Mouse (Mus musculus) midbrain, embryonic 12.5 days (tissue): ENCODE data around the gene Wdsub1. TPM values are rescaled to one million over a fixed set of nuclear protein-coding genes. Genes with fewer than 3 reads are reported as not detected.

ENCODE experiments used
- ATAC-seq: fragments of 200-750 bp; cut with Nextera tagmentation; 2 replicates; pipeline ENCODE4 v1.8.0; 2017; ENCODE audit warnings: low read depth, moderate TSS enrichment, moderate library complexity; ENCODE audit not compliant: low FRiP score
- H3K27ac ChIP-seq: fragments of 300-500 bp; sonication (generic); replicated peaks from 2 replicates; pipeline ENCODE4 v1.5.1; 2016; ENCODE audit warnings: mild to moderate bottlenecking
- H3K27me3 ChIP-seq: fragments of 300-500 bp; sonication (generic); 2 replicates; pipeline ENCODE4 v1.6.1; 2016; ENCODE audit warnings: mild to moderate bottlenecking
- H3K36me3 ChIP-seq: fragments of 300-500 bp; sonication (generic); 2 replicates; pipeline ENCODE4 v1.6.1; 2016
- H3K4me1 ChIP-seq: fragments of 300-500 bp; sonication (generic); 2 replicates; pipeline ENCODE4 v1.6.1; 2016
- H3K4me2 ChIP-seq: fragments of 300-500 bp; sonication (generic); replicated peaks from 2 replicates; pipeline ENCODE4 v1.6.1; 2016; ENCODE audit warnings: mild to moderate bottlenecking, moderate library complexity
- H3K4me3 ChIP-seq: fragments of 300-500 bp; sonication (generic); 2 replicates; pipeline ENCODE4 v1.5.1; 2016; ENCODE audit warnings: mild to moderate bottlenecking
- H3K9ac ChIP-seq: fragments of 300-500 bp; sonication (generic); replicated peaks from 2 replicates; pipeline ENCODE4 v1.6.1; 2016; ENCODE audit warnings: mild to moderate bottlenecking, moderate library complexity
- H3K9me3 ChIP-seq: fragments of 300-500 bp; sonication (generic); 2 replicates; pipeline ENCODE4 v1.6.1; 2016; ENCODE audit warnings: mild to moderate bottlenecking
- WGBS: fragments of 180-500 bp; shearing (Covaris S2); methylation state at CpG from one replicate; pipeline ENCODE4 v1.1.7; 2016; 5-methylcytosine and 5-hydroxymethylcytosine counted together
- polyA plus RNA-seq: library from polyadenylated mRNA; unstranded; fragments of >200 nt; fragmentation: Nextera tagmentation; extraction: Ambion mirVana; gene quantifications from 2 replicates; pipeline ENCODE4 v1.2.1, GENCODE M21; 2016

The Wdsub1 gene
- polyA plus RNA-seq, 1 experiment from 2014 or later = 17.6 TPM

- Histone ChIP-seq H3K27ac (peak overlapping the region; percentile 54; the same call in 1 of the 2 replicates), H3K9ac (no peak overlapping the region), H3K4me3 (no peak overlapping the region), H3K9me3 (0 out of 2 replicates have a peak, but pooled peaks cover 2% of the 10 kb centered on the region), H3K36me3 (peaks cover 3% of the 10 kb centered on the region; the same call in 1 of the 2 replicates), H3K4me2 (no peak overlapping the region), H3K27me3 (no peaks in the 10 kb centered on the region), H3K4me1 (peaks cover 4% of the 10 kb centered on the region; the same call in 1 of the 2 replicates)
- ATAC-seq = 0 out of 2 replicates have a peak, but pooled peaks have one; percentile 41
- WGBS = 74% methylated on average over 9 of the region's 12 CpGs
Observed at GRCm38 (mm10) chr2:59841189-59841939, 41.0 kb downstream of the Wdsub1 start.

GRCm38 (mm10) chr2:59840191-59840590 lies 42.2 kb downstream of the Wdsub1 start:
- no peaks in the 10 kb centered on the region for H3K27me3 ChIP-seq
- peaks cover 4% of the 10 kb centered on the region; the same call in 1 of the 2 replicates for H3K4me1 ChIP-seq
- H3K4me3 ChIP-seq = no peak overlapping the region
- H3K4me2 ChIP-seq = no peak overlapping the region
- H3K9ac ChIP-seq = no peak overlapping the region
- 43% methylated on average over 4 of the region's 4 CpGs for WGBS
- H3K9me3 ChIP-seq = 0 out of 2 replicates have a peak, but pooled peaks cover 2% of the 10 kb centered on the region
- no peak overlapping the region for H3K27ac ChIP-seq
- peaks cover 3% of the 10 kb centered on the region; the same call in 1 of the 2 replicates for H3K36me3 ChIP-seq
- ATAC-seq = no peak; the same call in 1 of the 2 replicates

DNA sequence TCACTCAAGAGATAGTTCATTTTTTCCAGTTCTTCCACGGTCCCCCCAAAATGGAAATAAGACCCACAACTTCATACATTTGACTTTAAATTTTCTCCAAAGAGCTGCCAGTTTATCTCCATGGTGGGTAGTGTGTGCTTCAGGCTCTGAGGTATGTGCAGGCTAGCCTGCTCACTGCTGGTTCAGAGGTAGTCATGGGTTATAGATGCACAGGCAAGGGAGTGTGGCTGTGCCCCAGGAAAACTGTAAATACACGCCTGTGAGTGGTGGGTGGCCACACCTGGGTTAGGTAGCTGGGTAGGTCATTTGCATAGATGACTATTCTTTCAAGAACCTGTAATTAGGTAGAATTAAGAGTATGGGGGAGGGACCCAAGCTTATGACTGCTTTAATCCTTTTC lies 42.6 kb downstream of the Wdsub1 start:
- WGBS = 80% methylated on average over 2 of the region's 2 CpGs
- Histone ChIP-seq H3K27me3 (no peaks in the 10 kb centered on the region), H3K36me3 (peaks cover 3% of the 10 kb centered on the region; the same call in 1 of the 2 replicates), H3K4me3 (no peak overlapping the region), H3K9ac (no peak overlapping the region), H3K4me1 (peaks cover 4% of the 10 kb centered on the region; the same call in 1 of the 2 replicates), H3K9me3 (0 out of 2 replicates have a peak, but pooled peaks cover 2% of the 10 kb centered on the region), H3K27ac (no peak overlapping the region), H3K4me2 (no peak overlapping the region)
- no peak for ATAC-seq

DNA sequence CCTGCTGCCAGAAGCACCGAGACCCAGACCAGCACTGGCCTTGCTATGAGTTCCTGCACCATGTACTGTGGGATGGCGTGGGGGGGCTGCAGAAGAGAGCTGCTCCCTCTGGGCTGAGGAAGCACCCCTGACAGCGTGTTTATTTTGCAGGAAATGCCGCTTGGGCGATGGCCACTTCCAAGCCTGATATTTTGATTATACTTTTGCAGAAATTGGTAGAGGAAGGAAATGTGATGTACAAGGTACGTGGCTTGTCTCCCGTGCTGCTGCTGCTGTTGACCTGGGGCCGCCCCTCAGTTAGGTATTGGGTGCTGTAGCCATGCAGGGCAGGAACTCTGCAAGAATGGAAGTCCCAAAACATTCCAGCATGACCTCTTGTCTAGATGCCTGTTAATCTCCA lies 43.6 kb downstream of the Wdsub1 start:
- ATAC-seq = no peak
- Histone ChIP-seq H3K27me3 (no peaks in the 10 kb centered on the region), H3K27ac (0 out of 2 replicates have a peak overlapping the region, but pooled peaks have one; percentile 10), H3K4me1 (peaks cover 4% of the 10 kb centered on the region; the same call in 1 of the 2 replicates), H3K4me3 (no peak overlapping the region), H3K4me2 (no peak overlapping the region), H3K9ac (no peak overlapping the region), H3K9me3 (0 out of 2 replicates have a peak, but pooled peaks cover 2% of the 10 kb centered on the region), H3K36me3 (peaks cover 3% of the 10 kb centered on the region; the same call in 1 of the 2 replicates)
- WGBS = 89% methylated on average over 8 of the region's 8 CpGs

DNA sequence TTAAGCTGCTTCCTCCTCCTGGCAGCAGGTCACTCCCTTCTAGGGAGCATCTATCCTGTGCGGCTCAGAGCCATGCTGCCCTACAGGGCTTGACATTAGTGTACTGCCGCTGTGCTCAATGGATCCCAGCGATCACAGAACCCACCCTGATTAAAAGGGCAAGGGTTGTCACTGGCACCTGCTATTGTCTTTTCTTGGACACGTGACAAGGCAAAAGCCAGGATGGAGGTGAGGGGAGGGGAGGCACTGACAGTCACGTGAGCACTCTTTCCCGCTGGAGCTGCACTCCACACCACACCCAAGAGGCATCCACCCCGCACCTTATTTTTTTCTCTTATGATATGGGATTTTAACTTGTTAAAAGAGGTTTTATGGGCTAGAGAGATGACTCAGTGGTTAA lies 50.6 kb downstream of the Wdsub1 start:
- Histone ChIP-seq H3K4me2 (no peak overlapping the region), H3K36me3 (no peaks in the 10 kb centered on the region), H3K4me3 (no peak overlapping the region), H3K9me3 (no peaks in the 10 kb centered on the region), H3K27me3 (peaks cover 11% of the 10 kb centered on the region; the same call in 1 of the 2 replicates), H3K9ac (no peak overlapping the region), H3K27ac (no peak overlapping the region), H3K4me1 (peaks cover 29% of the 10 kb centered on the region)
- 74% methylated on average over 7 of the region's 7 CpGs for WGBS
- no peak for ATAC-seq

DNA sequence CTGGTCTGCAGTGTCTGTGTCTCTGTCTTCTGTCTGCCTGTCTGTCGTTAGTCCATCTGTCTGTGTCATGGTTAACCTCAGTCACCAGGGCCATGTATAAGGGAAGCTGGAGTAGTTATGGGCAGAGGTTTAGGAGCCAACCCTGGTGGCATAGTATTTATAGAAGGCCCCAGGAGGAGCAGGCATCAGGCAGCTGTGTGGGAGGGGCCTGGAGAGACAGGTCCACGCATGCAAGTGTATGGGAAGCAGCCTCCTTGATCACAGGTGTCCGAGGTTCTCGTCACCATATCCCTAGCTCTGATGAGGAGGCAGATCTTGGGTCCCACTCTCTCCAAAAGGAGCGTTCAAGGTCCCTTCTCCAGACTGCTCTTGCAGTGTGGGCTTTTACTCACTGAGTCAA lies 51.5 kb downstream of the Wdsub1 start:
- H3K27ac ChIP-seq = no peak overlapping the region
- no peak overlapping the region for H3K4me3 ChIP-seq
- no peak overlapping the region for H3K4me2 ChIP-seq
- no peak overlapping the region for H3K9ac ChIP-seq
- ATAC-seq = no peak
- 90% methylated on average over 5 of the region's 5 CpGs for WGBS
- H3K36me3 ChIP-seq = no peaks in the 10 kb centered on the region
- H3K4me1 ChIP-seq = peaks cover 29% of the 10 kb centered on the region
- H3K9me3 ChIP-seq = no peaks in the 10 kb centered on the region
- H3K27me3 ChIP-seq = peaks cover 11% of the 10 kb centered on the region; the same call in 1 of the 2 replicates

GRCm38 (mm10) chr2:59830151-59830550 lies 52.2 kb downstream of the Wdsub1 start:
- Histone ChIP-seq H3K27ac (no peak overlapping the region), H3K36me3 (no peaks in the 10 kb centered on the region)

GRCm38 (mm10) chr2:59829718-59830117 lies 52.7 kb downstream of the Wdsub1 start:
- Histone ChIP-seq H3K36me3 (no peaks in the 10 kb centered on the region), H3K4me2 (no peak overlapping the region), H3K27me3 (peaks cover 11% of the 10 kb centered on the region; the same call in 1 of the 2 replicates), H3K27ac (no peak overlapping the region), H3K4me3 (no peak overlapping the region), H3K9ac (no peak overlapping the region), H3K9me3 (no peaks in the 10 kb centered on the region), H3K4me1 (peaks cover 29% of the 10 kb centered on the region)
- peak; percentile 20; the same call in 1 of the 2 replicates for ATAC-seq
- 77% methylated on average over 7 of the region's 7 CpGs for WGBS

More at GRCm38 (mm10) chr2:59830151-59830550, 52.2 kb downstream of the Wdsub1 start:
- peaks cover 29% of the 10 kb centered on the region for H3K4me1 ChIP-seq
- H3K4me3 ChIP-seq = no peak overlapping the region
- H3K27me3 ChIP-seq = peaks cover 11% of the 10 kb centered on the region; the same call in 1 of the 2 replicates
- WGBS = 27% methylated on average over 9 of the region's 9 CpGs
- peak; percentile 42 for ATAC-seq
- H3K4me2 ChIP-seq = no peak overlapping the region
- no peaks in the 10 kb centered on the region for H3K9me3 ChIP-seq
- H3K9ac ChIP-seq = no peak overlapping the region

DNA sequence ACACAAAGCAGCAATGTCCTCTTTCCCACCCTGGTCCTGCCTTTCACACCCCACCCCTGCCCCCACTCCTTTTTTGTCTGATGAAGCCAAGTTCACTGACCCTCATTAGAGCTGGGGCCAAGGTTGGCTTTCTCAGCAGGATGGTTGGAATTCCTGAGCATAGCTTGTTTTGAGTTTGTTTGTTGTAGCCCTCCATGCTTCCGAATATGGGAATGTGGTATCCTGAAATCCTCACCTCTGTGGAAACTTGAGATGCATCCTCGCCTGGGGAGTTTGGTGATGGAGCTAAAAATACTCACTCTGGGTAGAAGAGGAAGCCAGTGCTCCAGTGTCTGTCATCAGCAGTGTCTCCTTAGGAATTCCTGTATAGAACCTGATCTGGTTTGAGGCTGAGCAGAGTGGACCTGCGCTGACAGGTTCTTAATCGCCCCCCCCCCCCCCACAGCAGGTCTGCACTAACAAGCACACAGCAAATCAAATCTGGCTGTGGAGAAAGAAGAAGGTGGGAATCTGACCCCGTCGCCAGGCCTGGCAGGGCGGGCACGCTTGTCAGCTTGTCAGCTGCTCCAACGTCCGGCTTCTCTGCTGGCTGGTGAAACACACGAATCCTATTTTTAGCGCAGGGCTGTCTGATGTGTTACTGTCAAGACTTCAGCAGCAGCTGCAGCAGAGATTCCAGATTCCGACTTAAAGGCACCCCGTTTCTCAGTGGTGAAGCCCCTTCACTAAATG lies 53.4 kb downstream of the Wdsub1 start:
- Histone ChIP-seq H3K36me3 (no peaks in the 10 kb centered on the region), H3K9me3 (no peaks in the 10 kb centered on the region), H3K4me2 (no peak overlapping the region)

DNA sequence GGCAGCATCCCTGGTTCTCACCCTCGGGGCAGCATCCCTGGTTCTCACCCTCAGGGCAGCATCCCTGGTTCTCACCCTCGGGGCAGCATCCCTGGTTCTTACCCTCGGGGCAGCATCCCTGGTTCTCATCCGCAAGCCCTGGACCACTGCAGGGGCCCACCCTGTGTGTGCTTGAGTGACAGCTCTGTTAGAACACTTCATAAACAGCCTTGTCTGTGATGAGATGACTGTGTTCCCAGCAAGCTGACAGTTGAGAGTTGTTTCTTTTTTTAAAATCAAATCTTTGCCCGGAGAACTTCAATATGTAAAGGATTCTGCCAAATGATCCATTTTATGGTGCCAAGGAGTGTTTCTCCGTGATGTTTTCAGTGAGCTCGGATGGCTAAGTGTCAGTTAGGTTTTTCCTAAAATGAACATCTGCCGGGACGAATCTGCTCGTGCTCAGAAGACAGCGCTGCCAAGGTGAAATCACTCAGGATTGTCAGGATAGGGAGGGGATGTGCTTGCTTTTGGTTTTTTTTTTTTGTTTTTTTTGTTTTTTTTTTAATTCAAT lies 54.2 kb downstream of the Wdsub1 start:
- Histone ChIP-seq H3K27ac (no peak overlapping the region), H3K27me3 (peaks cover 11% of the 10 kb centered on the region; the same call in 1 of the 2 replicates), H3K9ac (no peak overlapping the region), H3K4me1 (peaks cover 31% of the 10 kb centered on the region), H3K9me3 (no peaks in the 10 kb centered on the region), H3K4me2 (no peak overlapping the region), H3K4me3 (no peak overlapping the region), H3K36me3 (no peaks in the 10 kb centered on the region)
- no peak for ATAC-seq
- 75% methylated on average over 11 of the region's 11 CpGs for WGBS

More for the DNA sequence above, 53.4 kb downstream of the Wdsub1 start:
- Histone ChIP-seq H3K4me3 (no peak overlapping the region), H3K9ac (no peak overlapping the region), H3K27ac (peak overlapping the region; percentile 39; the same call in 1 of the 2 replicates), H3K4me1 (peaks cover 31% of the 10 kb centered on the region), H3K27me3 (peaks cover 11% of the 10 kb centered on the region; the same call in 1 of the 2 replicates)
- ATAC-seq = no peak
- WGBS = 40% methylated on average over 14 of the region's 14 CpGs

GRCm38 (mm10) chr2:59825380-59825779 lies 57.0 kb downstream of the Wdsub1 start:
- no peaks in the 10 kb centered on the region for H3K36me3 ChIP-seq
- H3K4me3 ChIP-seq = no peak overlapping the region
- H3K4me2 ChIP-seq = no peak overlapping the region
- peaks cover 24% of the 10 kb centered on the region for H3K4me1 ChIP-seq
- ATAC-seq = no peak
- no peaks in the 10 kb centered on the region for H3K9me3 ChIP-seq
- WGBS = 94% methylated on average over 4 of the region's 4 CpGs
- no peak overlapping the region for H3K9ac ChIP-seq
- H3K27me3 ChIP-seq = peaks cover under 1% of the 10 kb centered on the region; the same call in 1 of the 2 replicates
- no peak overlapping the region for H3K27ac ChIP-seq
